Mouse (Mus musculus): ENCODE results near the gene Ptdss2.

Gene Ptdss2

GRCm38 (mm10) chr7:141122245-141122644 is at the start of gene Ptdss2:
Gene Ptdss2 (plus strand): TSS chr7:141122382.
- no peak for DNase-seq

GRCm38 (mm10) chr7:141073782-141074181 is 48.4 kb upstream of the Ptdss2 start:
- DNase-seq: no peak

GRCm38 (mm10) chr7:141077841-141078240 is 44.3 kb upstream of the Ptdss2 start, which contains the start of gene Pkp3:
Gene Pkp3 (plus strand): TSS chr7:141078218.
- no peak for DNase-seq

GRCm38 (mm10) chr7:141078876-141079275 is 43.3 kb upstream of the Ptdss2 start:
- DNase-seq: no peak

- DNase-seq: no peak
These were observed 42.4 kb upstream of the Ptdss2 start for GRCm38 (mm10) chr7:141079481-141080449.

GRCm38 (mm10) chr7:141087894-141088293 is 34.3 kb upstream of the Ptdss2 start:
- peak; percentile 69 for DNase-seq

- peak; percentile 52 for DNase-seq
These were observed 33.7 kb upstream of the Ptdss2 start for GRCm38 (mm10) chr7:141088473-141088872.

GRCm38 (mm10) chr7:141090228-141090627 is 32.0 kb upstream of the Ptdss2 start:
- no peak for DNase-seq

- DNase-seq: peak; percentile 88
These were observed 30.0 kb upstream of the Ptdss2 start for GRCm38 (mm10) chr7:141092051-141092735.

GRCm38 (mm10) chr7:141093950-141094349 is 28.2 kb upstream of the Ptdss2 start:
- DNase-seq: no peak

GRCm38 (mm10) chr7:141094487-141095205 is 27.5 kb upstream of the Ptdss2 start:
- no peak for DNase-seq

- peak; percentile 63 for DNase-seq
These were observed 26.2 kb upstream of the Ptdss2 start for GRCm38 (mm10) chr7:141096021-141096420.

GRCm38 (mm10) chr7:141096649-141097056 is 25.5 kb upstream of the Ptdss2 start:
- DNase-seq: peak; percentile 95

GRCm38 (mm10) chr7:141097177-141097576 is 25.0 kb upstream of the Ptdss2 start:
- DNase-seq: no peak

GRCm38 (mm10) chr7:141099911-141100691 is 22.1 kb upstream of the Ptdss2 start, which contains the start of gene Sigirr:
Gene Sigirr (minus strand): TSS chr7:141100572.
- peak; percentile 76 for DNase-seq

GRCm38 (mm10) chr7:141103161-141103560 is 19.0 kb upstream of the Ptdss2 start:
- DNase-seq: no peak

- no peak for DNase-seq
These were observed 6.3 kb upstream of the Ptdss2 start for GRCm38 (mm10) chr7:141115874-141116273.

- no peak for DNase-seq
These were observed 4.5 kb upstream of the Ptdss2 start, which contains the start of gene Ano9 for GRCm38 (mm10) chr7:141117636-141118035. Gene Ano9 (minus strand): TSS chr7:141117806.

- no peak for DNase-seq
These were observed 2.7 kb upstream of the Ptdss2 start for GRCm38 (mm10) chr7:141119487-141119886.

- no peak for DNase-seq
These were observed 1.6 kb upstream of the Ptdss2 start for GRCm38 (mm10) chr7:141120605-141121004.

- no peak for DNase-seq
These were observed 1.1 kb upstream of the Ptdss2 start for GRCm38 (mm10) chr7:141121051-141121531.
